Mouse (Mus musculus) kidney, adult 2 months (tissue): ENCODE measurements around the gene Chd6. TPM values are rescaled to one million over a fixed set of nuclear protein-coding genes. Genes with fewer than 3 reads are reported as not detected.

Experiments used
- DNase-seq: peaks from one replicate; pipeline ENCODE4 v3.0.0; 2021
- H3K27ac ChIP-seq: fragments of 200-500 bp; 2 replicates; pipeline ENCODE4 v1.5.1; 2012; ENCODE audit warnings: low read depth, low read length, control low read depth, inconsistent platforms; ENCODE audit not compliant: insufficient read depth
- H3K27me3 ChIP-seq: fragments of 200-500 bp; replicated peaks from 2 replicates; pipeline ENCODE4 v1.6.1; 2012; ENCODE audit warnings: mild to moderate bottlenecking, moderate library complexity, low read length, inconsistent platforms; ENCODE audit not compliant: control insufficient read depth, insufficient read depth
- H3K36me3 ChIP-seq: fragments of 200-500 bp; 2 replicates; pipeline ENCODE4 v1.6.1; 2012; ENCODE audit warnings: mild to moderate bottlenecking, moderate library complexity, low read length, inconsistent platforms; ENCODE audit not compliant: control insufficient read depth, insufficient read depth
- H3K4me1 ChIP-seq: fragments of 200-500 bp; 2 replicates; pipeline ENCODE4 v1.6.1; 2011; ENCODE audit warnings: low read length; ENCODE audit not compliant: control insufficient read depth, insufficient read depth
- H3K4me3 ChIP-seq: fragments of 200-500 bp; 2 replicates; pipeline ENCODE4 v1.5.1; 2011; ENCODE audit warnings: mild to moderate bottlenecking, low read depth, low read length, control low read depth; ENCODE audit not compliant: insufficient read depth
- CTCF ChIP-seq: fragments of 200-500 bp; conservative IDR thresholded peaks from 2 replicates; pipeline ENCODE4 v1.5.1; 2011; ENCODE audit warnings: low read depth, mild to moderate bottlenecking, control low read depth, low read length, moderate library complexity, mixed read lengths; ENCODE audit not compliant: insufficient read depth, insufficient read length
- POLR2A ChIP-seq: fragments of 200-500 bp; IDR thresholded peaks from one replicate; pipeline ENCODE4 v1.6.1; 2011; ENCODE audit warnings: low read depth, low read length, control low read depth
- WGBS: fragments of 180-500 bp; shearing (Covaris S2); methylation state at CpG from one replicate; pipeline ENCODE4 v1.1.7; 2018; 5-methylcytosine and 5-hydroxymethylcytosine counted together
- polyA plus RNA-seq: library from polyadenylated mRNA; depleted of rRNA; stranded (reverse); fragments of >200 nt; gene quantifications from 2 replicates; pipeline ENCODE4 v1.2.3, GENCODE M21; 2012

The Chd6 gene
- polyA plus RNA-seq, 1 experiment = 7.7 TPM

DNA sequence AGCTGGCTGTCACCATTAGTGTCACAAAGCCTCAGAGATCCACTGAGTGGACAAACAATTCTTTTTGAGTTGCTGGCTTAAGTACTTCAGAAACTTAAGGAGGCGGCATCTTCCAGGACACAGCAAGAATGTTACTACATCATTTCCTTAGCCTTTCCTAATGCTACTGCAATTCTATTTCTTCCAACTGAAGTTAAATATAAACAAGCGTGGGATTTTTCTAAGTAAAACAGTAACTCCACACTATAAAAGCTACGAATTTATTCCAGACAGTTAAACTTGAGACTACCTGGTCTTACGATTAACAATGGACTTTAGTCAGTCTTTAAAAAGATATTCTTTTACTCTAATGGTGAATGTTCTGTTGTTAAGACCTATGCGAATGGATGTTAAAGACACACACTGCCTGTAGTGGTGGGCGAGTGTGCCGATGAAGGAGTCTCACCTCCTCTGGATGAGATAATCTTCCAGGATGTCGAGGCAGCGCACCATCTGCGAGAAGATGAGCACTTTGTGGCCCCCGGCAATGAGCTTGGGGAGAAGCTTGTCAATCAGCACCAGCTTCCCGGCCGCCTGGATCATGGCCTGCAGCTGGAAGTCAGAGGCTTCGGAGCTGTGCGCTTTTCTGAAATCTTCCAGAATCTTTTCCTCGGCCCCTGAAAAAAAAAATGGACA, 96.2 kb downstream of the Chd6 start:
- DNase-seq = peak; percentile 65
- WGBS = 62% methylated on average over 16 of the region's 16 CpGs
- Histone ChIP-seq H3K27ac (peak overlapping the region; percentile 82), H3K4me1 (peaks cover 5% of the 10 kb centered on the region; the same call in 1 of the 2 replicates), H3K27me3 (no peaks in the 10 kb centered on the region), H3K4me3 (no peak overlapping the region), H3K36me3 (peaks cover 26% of the 10 kb centered on the region)
- TF ChIP-seq POLR2A (no peak), CTCF (no peak)

DNA sequence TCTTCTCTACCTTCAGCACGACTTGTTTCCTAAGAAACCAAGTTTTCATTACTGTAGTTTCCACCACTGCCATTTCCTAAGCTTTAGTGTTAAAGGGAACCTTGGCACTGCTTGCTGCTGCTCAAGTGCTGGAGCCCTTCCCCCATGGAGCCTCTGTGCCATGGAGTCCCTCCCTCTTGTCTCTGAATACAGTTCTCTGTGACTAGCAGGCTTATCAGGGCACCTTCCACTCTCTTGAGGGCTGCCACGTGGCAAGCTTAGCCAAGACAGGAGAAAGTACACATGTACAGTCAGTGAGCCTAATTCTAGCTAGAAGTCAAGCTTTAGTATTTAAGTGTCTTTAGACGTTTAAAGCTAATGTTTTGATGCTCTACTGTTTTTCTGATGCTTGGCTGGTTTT, 104.5 kb downstream of the Chd6 start:
- 71% methylated on average over 3 of the region's 3 CpGs for WGBS
- Histone ChIP-seq H3K27ac (no peak overlapping the region), H3K36me3 (peaks cover 5% of the 10 kb centered on the region), H3K4me3 (no peak overlapping the region), H3K4me1 (no peaks in the 10 kb centered on the region), H3K27me3 (no peaks in the 10 kb centered on the region)
- DNase-seq = no peak
- TF ChIP-seq CTCF (no peak), POLR2A (no peak)

DNA sequence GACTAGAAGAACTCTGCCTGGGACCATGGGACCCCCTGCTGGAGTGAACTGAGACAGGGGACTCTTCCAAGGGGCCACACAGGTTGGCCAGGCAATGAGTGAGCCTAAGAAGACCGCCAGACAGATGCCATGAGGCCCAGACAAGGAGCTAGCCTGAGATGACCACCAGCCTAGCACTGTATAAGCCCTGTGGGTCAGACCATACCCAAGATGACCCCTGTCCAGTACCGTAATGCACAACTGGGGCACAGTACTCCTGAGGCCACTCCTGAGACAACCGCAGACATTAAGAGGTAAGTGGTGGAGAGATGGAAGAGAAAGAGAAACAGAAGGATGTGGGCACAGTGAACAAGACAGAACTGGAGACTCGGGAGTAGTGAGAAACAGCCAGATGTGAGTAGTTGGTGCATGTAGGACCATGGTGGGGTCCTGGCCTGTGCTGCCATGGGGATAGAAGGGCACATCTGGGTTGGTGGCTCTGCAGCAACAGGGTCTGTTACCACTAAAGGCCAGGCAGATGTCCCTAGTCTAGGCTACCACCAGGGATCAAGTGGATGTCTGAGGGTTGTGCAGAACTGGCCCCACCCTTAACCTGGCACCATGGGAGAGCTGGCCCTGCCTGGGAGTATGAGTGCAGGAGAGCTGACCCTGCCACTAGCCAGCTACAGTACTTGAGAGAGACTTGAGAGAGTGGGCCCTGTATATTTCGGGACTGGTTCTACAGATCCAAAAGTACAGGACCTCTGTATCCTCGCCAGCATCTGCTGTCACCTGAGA, 111.7 kb downstream of the Chd6 start:
- Histone ChIP-seq H3K27ac (no peak overlapping the region), H3K4me1 (no peaks in the 10 kb centered on the region), H3K4me3 (no peak overlapping the region), H3K36me3 (no peaks in the 10 kb centered on the region), H3K27me3 (no peaks in the 10 kb centered on the region)
- WGBS = 95% methylated on average over 6 of the region's 6 CpGs
- DNase-seq = no peak
- TF ChIP-seq POLR2A (no peak), CTCF (no peak)

DNA sequence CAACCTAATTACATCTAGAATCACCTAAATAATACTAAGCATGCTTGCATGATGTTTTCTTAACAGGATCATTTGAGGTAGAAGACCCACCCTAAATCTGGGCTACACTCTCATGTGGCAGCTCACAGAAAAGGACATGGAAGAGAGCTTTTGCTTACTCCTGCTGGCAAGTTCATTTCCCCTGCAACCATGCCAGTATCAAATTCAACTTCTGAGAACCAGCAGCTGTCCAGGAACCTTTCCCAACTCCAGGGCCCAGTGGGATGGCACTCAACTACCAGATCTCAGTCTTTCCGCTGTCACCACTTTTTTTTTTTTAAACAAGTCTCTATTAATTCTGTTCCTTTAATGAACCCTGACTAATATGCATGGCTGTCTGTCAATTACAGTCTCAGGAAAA, 114.7 kb downstream of the Chd6 start:
- DNase-seq = no peak
- no peak for TF ChIP-seq CTCF
- no peak for TF ChIP-seq POLR2A
- Histone ChIP-seq H3K27me3 (no peaks in the 10 kb centered on the region), H3K27ac (no peak overlapping the region), H3K4me3 (no peak overlapping the region), H3K4me1 (no peaks in the 10 kb centered on the region), H3K36me3 (peaks cover 4% of the 10 kb centered on the region)
- 85% methylated on average over 1 of the region's 1 CpGs for WGBS

DNA sequence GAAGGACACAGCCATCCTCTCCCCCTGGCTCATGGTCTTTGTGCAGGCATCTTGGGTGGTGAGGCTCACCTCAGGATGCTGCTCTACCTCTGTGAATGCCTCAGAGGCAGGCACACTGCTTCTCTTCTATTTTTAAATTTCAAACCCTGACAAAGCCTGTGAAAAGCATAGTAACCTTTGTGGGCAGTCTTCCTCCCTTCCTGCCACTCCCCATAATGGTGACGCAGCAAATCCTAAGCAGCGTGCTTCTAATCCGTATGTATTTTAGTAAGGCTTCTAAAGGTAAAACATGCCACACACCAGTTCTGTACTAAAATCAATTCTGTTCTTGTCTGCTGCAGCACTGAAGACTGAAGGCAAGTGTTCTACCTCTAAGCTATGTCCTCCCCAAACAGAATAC, 116.4 kb downstream of the Chd6 start:
- WGBS = 95% methylated on average over 3 of the region's 3 CpGs
- no peaks in the 10 kb centered on the region for H3K4me1 ChIP-seq
- H3K27ac ChIP-seq = no peak overlapping the region
- H3K4me3 ChIP-seq = no peak overlapping the region
- TF ChIP-seq CTCF (no peak), POLR2A (no peak)
- H3K27me3 ChIP-seq = no peaks in the 10 kb centered on the region
- H3K36me3 ChIP-seq = peaks cover 7% of the 10 kb centered on the region
- DNase-seq = no peak

DNA sequence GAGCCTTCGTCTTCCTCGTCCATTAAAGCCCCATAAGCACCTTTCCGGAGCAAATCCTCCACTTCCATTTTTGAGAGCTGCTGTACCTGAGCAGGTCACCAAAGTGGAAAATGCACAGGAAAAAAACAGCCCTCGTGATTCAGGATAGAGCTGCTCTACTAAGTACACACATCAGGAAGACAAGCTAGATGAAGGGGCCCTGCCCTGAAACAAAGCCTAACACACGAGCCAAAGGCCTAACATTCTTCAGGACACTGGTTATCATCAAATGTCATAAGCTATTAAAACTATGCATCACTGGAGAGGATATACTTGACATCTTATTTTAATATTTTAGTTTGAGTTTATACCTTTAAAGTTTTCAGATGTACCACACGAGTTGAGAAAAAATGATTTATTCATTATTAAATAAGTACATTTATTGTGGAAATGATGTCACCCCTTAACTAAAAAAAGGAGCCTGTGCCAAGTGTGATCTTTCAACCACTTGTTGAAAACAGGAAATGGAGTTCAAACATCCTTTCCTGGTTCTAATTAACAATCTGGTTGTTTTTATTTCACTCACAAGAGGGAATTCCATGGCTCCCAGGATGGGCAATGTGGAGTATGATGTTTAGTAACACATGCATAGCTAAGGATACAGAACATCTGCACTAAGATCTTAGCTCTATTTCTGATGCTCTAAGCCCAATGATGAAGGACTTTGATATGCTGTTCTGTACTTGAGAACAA, 118.4 kb downstream of the Chd6 start:
- Histone ChIP-seq H3K36me3 (peaks cover 9% of the 10 kb centered on the region), H3K27ac (no peak overlapping the region), H3K4me3 (no peak overlapping the region), H3K4me1 (no peaks in the 10 kb centered on the region), H3K27me3 (no peaks in the 10 kb centered on the region)
- no peak for TF ChIP-seq CTCF
- no peak for TF ChIP-seq POLR2A
- WGBS = 74% methylated on average over 6 of the region's 6 CpGs
- DNase-seq = peak; percentile 38

DNA sequence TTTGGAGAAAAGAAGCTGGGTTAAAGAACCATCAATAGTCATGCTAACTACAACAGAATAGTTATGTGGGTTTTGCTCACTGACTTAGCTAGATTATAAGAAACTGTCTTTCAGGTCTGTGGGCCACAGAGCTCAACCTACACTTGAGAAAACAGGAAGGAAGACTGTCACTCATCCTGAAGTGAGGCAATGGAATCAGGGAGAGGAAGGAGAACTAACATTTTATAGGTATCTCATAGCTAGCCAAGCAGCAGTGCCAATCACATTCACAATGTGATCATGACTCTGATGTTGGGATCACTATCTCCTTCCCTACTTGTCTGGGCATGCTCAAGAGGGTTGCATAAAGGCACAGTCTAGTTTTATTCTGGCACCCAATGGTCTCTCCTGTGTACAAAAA, 121.4 kb downstream of the Chd6 start:
- Histone ChIP-seq H3K27ac (no peak overlapping the region), H3K4me1 (no peaks in the 10 kb centered on the region), H3K4me3 (no peak overlapping the region), H3K27me3 (no peaks in the 10 kb centered on the region), H3K36me3 (peaks cover 11% of the 10 kb centered on the region)
- no peak for DNase-seq
- TF ChIP-seq CTCF = no peak
- TF ChIP-seq POLR2A = no peak
